Mouse (Mus musculus): ENCODE measurements around the gene Mcrip2.

GRCm38 (mm10) chr17:25868601-25869191 is at the start of gene Mcrip2:
- TF ChIP-seq CTCF (IDR thresholded peaks at IDR 0.05; ENCODE audit: low read depth) (peak; percentile 42), EP300 (optimal IDR thresholded peaks at IDR 0.05) (no peak)
